Mouse (Mus musculus) megakaryocyte progenitor cell, adult 5-6 weeks (primary cell): ENCODE measurements around the gene Adgrl3. TPM values are rescaled to one million over a fixed set of nuclear protein-coding genes. Genes with fewer than 3 reads are reported as not detected.
A peak's percentile ranks its signal among the peaks of the same experiment; 100 is the strongest.

Experiments
- ATAC-seq: replicated peaks from 2 replicates; pipeline ENCODE4 v1.8.0; 2016; ENCODE audit warnings: mild to moderate bottlenecking, moderate TSS enrichment, inconsistent platforms; ENCODE audit not compliant: poor library complexity
- total RNA-seq, 2 experiments: library from RNA; stranded (forward) in 1 of 2; stranded (reverse) in 1 of 2; fragments of 157-497, 149-512 nt in 1 of 2; fragments of 200-1000 nt in 1 of 2; gene quantifications; 2 replicates each; pipeline versions ENCODE4 v1.2.3 to v1.2.4; 2015 to 2017

The Adgrl3 gene
- total RNA-seq (2015) (not detected in 2 replicates), total RNA-seq (2017) (not detected in 2 replicates)

DNA sequence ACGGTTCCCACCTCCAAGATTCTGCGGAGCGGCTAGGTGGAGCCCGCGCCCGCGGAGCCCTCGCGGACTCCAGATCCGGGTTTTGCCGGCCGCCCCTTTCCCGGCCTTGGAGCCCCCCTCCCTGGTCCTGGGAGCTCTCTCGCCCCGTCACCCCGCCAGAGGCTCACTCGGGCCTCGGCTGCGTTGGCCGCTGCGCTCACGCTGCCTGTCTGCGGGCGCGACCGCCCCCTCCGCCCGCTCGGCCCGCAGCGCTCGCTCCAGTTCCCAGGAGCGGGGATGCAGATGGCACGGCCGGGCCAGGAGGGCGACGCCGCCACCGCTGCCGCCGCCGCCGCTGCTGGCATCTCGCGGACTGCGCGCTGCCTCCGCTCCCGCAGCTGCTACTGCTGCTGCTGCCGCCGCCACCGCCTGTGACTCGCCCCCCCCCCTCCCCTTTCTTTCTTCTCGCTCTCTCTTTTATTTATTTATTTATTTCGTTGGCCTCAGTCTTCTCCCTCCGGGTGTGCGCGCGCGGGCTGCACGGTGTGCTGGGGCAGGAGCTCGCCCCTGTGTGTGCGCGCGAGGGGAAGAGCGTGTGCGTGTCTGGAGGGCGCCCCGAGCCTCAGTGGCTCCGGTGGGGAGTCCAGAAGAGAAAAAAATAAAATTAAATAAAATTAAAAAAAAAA, at the start of gene Adgrl3:
TSS of gene Adgrl3 (plus strand) at position 549 of the 665 bp plus-strand sequence.
- peak; percentile 28 for ATAC-seq

DNA sequence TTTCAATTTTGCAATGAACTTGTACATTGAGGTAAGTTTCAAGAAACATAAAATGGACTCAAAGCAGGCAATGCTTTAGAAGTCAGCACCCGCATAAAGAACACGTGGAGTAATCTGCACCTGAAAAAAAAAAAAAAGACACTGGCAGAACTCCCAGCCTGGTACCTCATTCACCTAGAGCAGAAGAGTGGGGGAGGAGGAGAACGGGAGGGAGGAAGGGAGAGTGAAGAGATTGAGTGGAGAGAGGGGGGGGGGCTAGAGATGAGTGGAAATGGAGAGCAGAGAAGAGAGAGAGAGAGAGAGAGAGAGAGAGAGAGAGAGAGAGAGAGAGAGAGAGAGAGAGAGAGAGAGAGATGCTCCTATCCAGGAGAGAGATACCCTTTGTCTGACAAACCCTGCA, 772 bp upstream of the Adgrl3 start:
- ATAC-seq: no peak

DNA sequence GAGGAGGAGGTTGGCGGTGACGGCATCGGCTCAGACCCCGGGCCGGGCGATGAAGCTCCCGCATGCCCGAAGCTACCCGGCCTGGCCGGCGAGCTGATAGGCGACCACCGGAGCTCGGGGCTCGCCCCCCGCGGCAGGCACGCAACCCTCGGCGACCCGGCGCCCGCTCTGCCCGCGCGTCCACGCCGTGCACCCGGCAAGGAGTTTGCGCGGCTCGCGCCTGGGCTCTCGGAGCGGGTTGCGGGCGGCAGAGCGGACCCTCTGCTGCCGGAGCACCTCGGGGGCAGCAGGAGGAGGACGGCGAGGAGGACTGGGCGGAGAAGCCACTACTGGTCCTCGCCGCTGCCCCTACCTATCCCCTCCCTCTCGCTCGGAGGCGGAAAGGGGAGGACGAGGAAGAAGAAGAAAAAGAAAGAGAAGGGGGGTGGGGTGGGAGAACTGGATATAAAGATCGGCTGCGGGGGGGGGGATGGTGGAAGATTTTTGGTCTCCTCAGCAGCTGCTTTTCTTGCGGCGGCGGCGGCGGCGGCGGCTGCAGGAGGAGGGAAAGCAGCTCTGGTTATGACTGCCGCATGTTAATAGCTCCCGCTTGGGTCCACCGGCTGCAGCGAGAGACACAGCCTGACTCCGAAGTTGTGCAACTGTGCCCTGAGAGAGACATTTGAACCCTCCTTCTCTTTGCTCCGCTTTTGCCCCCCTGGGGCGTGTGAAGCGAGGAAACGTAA, 505 bp downstream of the Adgrl3 start:
- ATAC-seq: peak; percentile 73

DNA sequence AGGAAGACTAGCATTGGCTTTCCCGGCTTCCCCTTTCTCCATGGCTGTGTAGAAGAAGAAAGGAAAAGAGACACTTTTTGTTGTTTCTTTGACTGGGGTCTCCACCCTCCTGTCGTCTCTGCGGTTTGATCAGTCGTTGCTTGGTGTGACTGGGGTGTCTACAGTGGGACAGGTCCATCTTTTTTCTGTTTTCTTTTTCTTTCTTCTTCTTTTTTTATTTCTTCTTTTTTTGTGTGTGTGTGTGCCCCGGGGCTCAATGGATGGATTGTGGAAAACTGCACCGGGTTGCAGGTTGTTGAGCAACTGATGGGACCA, 1.0 kb downstream of the Adgrl3 start:
- ATAC-seq: no peak

DNA sequence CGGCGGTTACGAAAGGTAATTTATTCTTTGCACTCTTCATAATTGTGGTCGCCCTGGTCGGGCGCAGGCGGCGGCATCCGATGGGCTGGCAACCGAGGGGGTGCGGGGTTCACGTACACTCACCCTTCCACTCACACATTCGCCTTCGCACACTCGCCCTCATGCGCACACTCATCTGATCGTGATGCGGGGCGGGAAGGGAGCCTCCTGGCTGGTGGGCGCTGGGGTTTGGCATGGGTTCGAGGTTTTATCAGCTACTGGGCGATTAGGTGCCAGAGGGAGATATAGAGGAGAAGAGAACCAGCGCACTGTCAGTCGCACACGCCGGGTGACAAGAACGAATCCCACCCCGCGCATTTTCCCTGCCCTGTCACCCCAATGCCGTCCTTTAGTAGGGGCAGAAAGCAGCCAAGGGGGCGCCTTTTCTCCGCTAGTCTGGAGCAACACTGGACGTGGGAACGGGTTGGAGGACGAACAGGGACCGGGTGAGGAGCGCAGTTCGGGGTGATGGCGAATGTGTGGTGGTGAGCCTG, 1.5 kb downstream of the Adgrl3 start:
- peak; percentile 29 for ATAC-seq

DNA sequence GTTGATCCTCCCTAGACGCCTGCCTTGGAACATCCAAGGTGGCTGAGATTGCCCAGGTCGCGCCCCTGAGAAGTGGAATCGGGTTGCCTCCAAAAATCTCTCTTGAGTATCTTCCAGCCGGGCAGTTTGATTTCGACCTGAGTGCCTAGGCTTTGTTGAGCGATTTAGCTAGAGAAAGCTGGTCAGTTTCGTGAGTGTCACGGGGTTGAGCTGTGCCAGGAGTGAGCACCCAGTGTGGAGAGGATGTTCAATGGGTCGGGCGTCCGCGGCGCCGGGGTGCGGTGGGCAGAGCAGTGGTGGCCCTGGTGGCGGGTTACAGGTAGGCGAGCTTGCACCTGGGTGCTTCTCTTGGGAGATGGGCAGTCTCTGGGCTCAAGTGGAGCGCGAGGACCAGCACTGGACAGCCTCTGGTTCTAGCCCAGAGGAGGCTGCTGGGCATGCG, 1.9 kb downstream of the Adgrl3 start:
- no peak for ATAC-seq

DNA sequence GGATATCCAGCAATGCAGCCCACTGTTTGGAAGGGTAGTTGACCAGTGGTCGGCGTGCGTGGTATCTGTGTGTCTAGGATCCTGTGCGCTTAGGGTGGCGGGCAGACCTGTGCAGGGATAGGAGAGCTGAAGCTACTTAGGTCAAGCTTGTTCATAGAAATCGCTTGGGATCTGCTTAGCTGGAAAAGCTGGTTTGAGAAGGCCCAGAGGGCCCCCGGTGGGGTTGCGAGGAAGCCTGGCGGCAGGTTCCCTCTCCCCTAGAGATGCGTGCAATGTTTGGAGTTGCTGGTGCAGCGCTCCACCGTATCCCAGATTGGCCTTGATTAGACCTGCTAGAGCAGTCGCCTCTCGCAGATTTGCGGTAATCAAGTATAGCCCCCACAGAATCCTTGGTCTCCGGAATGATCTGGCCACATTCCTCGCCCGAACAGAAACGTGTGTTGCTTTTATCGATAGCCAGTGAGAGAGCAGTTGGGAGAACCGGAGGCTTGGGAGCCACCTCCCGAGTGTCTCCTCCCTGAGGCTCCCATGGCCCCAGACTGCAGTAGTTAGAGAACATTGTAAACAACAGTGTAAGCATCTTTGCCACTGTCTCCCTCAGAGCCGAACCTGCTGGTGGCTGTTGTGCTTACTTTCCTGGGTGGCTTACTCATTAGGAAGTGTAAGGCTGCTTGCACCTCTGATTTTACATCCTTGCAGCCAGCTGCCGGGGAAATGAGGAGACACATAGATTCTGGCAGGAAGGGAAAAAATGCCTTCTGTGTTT, 2.6 kb downstream of the Adgrl3 start:
- ATAC-seq: no peak

DNA sequence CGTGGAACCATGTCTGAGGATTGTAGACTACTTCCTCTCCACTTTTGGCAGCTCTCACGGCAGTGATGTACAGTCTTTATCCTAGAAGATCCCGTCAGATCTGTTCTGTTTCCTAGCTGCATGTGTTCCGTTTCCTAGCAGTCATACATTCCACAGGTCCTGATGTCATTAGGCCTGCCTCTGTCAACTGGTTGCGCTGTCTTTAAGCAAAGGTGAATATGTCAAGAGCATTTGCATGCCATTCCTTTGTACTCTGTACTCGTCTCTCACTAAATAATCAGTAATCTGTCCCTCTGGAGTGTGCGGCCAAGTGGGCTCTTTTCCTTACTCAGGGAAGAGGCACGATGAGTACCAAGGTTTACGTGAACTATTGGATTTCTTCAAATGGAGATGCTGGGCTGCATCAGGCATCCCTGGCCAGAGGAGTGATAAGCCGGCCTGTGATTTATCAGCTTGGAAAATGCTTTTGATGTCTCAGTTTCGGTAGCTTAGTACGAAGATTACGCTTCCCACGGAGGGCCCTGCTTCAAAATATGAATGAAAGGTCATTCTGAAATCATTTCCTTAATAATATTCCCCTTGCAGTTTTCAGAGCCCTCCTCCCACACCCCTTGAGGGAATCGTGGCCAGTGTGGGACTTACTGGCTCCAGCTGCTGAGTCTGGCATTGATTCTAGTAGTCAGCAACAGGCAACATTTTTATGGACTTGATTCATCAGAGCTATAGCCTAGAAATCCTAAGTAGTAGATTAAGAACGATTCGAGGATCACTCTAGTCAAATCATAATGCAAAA, 4.2 kb downstream of the Adgrl3 start:
- no peak for ATAC-seq

DNA sequence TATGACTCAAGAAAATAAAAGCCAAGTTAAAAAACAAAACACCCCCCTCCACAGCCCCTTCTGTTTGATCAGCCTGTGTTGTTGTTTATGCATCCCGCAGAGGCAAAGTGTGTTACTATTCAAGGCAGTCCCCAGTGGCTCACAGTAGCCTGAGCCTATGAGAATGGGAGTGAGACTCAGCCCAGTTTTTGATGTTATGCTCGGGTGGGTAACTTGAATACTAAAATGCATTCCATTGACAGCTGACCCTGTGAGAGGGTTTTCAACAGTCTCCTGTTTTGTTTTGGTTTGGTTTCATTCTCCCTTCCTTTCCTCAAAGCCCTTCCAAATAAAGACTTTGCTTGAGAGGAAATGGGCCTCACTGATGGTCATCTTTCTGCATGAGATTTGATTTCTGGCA, 8.9 kb downstream of the Adgrl3 start:
- ATAC-seq: no peak

DNA sequence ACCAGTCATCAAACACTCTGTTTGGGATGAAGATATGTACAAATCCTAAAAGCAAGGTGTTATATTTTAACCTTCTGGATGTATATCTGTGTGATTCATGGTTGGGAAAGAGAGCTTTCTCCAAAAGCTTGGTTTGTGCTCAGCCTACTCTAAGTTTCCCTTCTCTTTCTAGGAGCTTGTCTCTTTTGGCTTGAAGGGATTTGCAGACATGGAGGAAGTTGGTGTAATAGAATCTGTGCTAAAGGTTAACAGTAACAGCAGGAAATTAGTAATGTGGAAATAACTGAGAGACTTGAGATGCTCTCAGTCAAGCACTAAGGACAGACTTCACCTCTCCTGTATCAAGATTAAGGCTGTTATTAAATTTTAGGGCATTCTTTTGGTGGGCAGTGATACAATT, 17.2 kb downstream of the Adgrl3 start:
- peak; percentile 70 for ATAC-seq

DNA sequence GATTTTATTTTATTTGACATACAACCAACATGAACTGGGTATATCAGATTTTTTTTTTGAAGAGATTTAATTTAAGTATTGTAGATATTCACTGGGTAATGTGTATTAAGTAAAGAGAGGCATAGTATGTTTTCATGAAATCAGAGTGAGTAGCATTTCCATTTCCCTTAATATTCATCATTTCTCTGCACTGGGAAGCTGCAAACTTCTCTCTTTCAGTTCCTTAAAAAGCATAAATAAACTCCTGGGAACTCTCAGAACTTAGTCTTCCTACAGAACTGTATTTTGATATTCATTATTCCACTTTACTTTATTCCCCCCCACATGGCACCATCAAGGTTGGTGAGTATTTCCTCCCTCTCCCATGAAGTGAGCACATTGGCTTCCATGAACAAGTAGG, 23.9 kb downstream of the Adgrl3 start:
- ATAC-seq: peak; percentile 42; the same call in 1 of the 2 replicates

DNA sequence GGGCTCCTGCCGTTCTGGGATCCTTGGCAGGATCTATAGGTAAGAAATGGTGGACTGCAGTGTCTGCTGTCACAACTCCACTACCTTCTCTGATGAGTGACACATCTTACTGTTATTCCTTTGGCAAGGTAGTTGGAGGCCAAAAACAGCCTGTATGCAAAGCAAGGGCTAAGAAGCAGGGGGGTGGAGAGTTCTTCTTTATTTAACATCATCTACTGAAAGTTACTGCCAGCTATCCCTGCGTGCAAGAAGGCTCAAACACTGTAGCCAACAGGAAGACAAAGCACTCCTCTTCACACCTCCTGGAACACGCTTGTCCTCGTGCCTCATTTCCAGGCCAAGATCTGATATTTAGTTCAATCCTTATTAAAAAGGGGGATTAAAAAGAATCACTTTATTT, 26.2 kb downstream of the Adgrl3 start:
- no peak for ATAC-seq

DNA sequence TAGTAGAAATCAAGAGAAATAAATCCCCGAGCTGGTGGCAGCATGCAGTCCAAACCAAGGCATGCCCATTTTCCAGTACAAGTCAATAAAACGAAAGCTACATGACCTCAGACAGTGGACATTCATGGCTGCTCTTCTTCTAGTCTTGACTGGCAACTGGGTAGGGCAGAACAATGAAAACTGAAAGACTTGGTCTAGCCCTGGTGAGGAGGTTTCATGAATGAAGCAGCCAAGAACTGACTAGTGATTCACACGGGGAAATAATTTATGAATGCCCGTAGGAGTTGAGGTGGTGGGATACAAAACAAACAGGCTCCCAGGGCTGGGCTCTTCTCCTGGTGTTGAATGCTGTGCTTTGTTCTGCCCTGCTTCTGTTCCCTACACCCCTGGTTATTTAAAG, 34.7 kb downstream of the Adgrl3 start:
- ATAC-seq: no peak

DNA sequence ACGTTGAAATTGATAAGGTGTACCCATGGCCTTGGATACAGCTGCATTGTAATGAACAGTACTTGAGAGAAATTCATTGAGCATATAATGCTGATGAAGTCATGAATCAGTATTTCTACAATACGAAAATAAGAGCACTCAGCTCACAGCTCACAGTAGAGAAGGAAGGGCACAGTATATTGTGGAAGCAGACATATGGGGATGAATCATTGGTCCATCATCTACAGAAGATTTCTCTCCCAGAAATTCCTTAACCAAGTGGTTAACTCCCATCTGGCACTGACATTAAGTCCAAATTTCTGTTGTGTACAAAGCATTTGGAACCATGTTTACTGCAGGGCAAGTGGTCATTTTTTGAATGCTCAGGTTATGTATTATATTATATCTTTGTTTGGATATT, 35.3 kb downstream of the Adgrl3 start:
- ATAC-seq: no peak

DNA sequence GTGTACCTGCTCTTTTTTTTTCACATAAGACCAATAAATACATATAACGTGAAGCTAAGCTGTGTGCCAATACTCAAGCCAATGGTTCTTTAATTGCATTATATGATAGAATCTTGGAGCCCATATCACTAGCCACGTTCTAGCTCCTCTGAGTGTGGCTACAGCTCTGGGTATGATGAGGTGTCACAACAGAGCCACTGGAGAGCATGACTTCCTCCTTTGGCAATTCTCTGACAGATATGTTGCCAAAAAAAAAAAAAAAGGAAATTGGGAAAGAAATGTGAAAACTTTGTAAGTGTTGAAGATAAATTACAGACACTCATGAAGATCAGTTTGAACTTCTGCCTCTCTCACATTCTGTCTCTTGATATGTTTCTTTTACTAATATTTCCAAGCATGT, 38.2 kb downstream of the Adgrl3 start:
- peak; percentile 99 for ATAC-seq

DNA sequence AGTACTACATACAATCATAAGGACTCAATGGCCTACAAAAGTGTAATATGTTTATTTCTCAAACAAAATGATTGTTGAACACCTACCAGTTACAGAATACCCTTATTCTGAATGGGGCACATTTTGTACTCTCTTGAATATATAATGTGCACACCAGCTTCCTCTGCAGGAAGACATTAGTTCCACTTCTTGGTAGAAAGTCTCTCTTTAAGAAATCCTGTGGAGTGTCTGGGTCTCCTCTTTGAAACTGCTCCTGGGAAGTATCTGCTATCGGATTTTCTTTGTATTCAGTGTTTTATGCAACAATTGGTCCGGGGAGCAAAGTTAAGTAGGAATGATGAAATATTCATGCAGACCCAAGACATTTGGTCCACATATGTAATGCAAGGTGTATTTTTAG, 41.0 kb downstream of the Adgrl3 start:
- ATAC-seq: 0 out of 2 replicates have a peak, but pooled peaks have one; percentile 24

DNA sequence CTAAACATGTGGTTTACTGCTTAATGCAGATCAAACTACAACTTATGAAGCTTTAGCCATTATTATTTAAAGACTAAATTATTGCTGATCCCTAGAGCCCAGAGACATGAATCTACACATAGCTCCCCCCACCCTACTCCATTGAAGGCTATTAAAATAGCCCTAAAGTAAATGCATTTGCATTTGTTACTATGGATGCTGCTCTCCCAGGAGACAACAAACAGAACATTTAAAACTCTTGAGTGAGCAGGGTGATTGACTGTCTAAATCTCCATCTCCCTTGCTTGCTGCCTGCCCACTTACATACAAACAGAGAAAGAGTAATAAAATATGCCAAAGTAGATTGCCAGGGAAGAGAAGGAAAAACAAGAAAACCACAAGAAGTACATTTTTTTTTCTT, 41.4 kb downstream of the Adgrl3 start:
- ATAC-seq: no peak

DNA sequence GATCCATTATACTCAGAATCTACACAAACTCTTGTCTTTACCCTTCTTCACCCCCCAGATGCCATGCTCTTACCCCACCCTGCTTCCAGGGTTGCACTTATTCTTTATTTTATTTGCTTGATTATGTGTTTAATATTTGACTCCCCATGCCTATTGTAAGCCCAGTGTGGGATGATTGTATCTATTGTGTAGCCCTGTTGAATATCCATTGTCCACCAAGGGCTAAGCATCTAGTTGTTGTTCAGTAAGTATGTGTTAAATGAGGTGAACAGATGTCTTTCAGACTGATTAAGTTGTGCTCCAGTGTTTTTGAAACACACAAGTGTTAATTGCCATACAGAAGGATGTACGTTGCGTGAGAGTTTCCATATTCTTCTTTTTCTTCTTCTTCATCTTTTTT, 44.1 kb downstream of the Adgrl3 start:
- ATAC-seq: no peak

DNA sequence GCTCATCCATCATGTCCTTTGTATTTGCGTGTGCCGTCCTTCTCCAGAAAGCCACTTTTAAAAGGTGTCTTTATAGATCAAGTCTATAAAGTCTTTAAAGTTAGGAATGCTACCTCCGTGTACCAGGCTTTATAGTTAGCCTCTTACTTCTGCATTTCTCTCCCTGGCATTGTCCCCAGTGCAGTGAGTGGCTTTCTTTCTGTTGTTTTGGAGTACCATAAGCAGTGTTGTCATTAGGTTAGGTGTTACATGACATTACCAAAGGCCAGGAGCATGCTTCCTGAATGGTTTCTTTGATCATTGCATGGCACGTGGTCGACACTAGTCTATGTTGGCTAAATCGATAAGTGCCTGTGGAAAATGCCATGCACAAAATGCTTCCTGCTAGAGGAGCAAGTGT, 48.2 kb downstream of the Adgrl3 start:
- peak; percentile 66 for ATAC-seq

DNA sequence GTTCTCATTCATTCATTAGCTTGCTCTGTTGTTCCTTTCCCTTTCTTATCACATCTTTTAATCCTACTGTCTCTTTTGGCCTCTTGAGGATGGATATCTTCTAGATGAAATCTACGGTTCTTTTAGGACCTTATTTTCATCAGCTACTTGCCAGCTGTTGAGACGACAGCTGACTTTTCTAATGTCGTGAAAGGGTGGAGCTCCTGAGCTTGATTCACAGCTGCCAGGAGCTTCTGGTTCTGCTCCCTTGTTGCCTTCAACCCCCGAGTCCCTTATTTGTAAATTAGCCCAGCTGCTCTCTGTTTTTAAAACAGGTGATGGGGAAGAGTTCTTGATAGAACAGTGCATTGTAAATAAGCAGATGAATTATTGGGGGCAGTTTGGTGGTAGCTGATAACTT, 48.9 kb downstream of the Adgrl3 start:
- ATAC-seq: no peak

DNA sequence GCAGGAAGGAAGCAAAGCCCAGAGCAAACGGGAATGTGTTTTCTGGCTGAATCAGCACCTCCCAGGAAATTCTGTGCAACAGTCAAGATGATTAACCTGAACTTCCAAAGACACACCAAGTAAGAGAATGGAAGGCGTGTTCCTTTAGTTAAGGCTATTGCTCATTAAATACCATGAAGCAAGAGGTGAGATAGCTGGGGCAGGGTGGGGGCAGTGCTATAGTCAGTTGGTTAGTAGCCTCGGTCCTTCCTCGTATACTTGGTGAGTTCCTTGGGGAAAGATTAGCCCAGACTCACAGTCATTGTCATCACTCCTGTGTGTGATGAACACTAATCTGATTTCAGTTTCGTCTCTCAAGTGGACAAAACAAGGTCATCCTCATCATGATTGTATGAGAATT, 53.0 kb downstream of the Adgrl3 start:
- ATAC-seq: no peak
